Mouse (Mus musculus) bone marrow macrophage, adult 2 months (primary cell): ENCODE measurements around the gene Ttc6. TPM values are rescaled to one million over a fixed set of nuclear protein-coding genes. Genes with fewer than 3 reads are reported as not detected.

Experiments
- H3K27ac ChIP-seq: 2 replicates; pipeline ENCODE4 v1.5.1; 2012; ENCODE audit warnings: low read depth, low read length; ENCODE audit not compliant: insufficient read depth
- H3K4me1 ChIP-seq: 2 replicates; pipeline ENCODE4 v1.6.1; 2012; ENCODE audit warnings: low read length; ENCODE audit not compliant: control insufficient read depth, insufficient read depth
- H3K4me3 ChIP-seq: 2 replicates; pipeline ENCODE4 v1.5.1; 2012; ENCODE audit warnings: mild to moderate bottlenecking, low read length, moderate library complexity; ENCODE audit not compliant: insufficient read depth
- CTCF ChIP-seq: IDR thresholded peaks from 2 replicates; pipeline ENCODE4 v1.5.1; 2012; ENCODE audit warnings: low read depth, mild to moderate bottlenecking, low read length, moderate library complexity
- POLR2A ChIP-seq: IDR thresholded peaks from 2 replicates; pipeline ENCODE4 v1.6.1; 2012; ENCODE audit warnings: mild to moderate bottlenecking, low read depth, low read length, borderline replicate concordance
- polyA plus RNA-seq: library from polyadenylated mRNA; stranded (reverse); fragments of >200 nt; gene quantifications from 2 replicates; pipeline ENCODE4 v1.2.4, GENCODE M21; 2012; ENCODE audit not compliant: missing spikeins, insufficient read depth, insufficient read length

Ttc6 gene
- polyA plus RNA-seq, 1 experiment, result not detected

GRCm38 (mm10) chr12:57662986-57663674 is 99.2 kb downstream of the Ttc6 start:
- H3K4me3 ChIP-seq, result no peak overlapping the region
- no peak overlapping the region for H3K27ac ChIP-seq
- no peaks in the 10 kb centered on the region for H3K4me1 ChIP-seq
- TF ChIP-seq CTCF (no peak), POLR2A (no peak)

GRCm38 (mm10) chr12:57672414-57672813 is 108.5 kb downstream of the Ttc6 start:
- Histone ChIP-seq H3K4me3 (no peak overlapping the region), H3K4me1 (no peaks in the 10 kb centered on the region), H3K27ac (no peak overlapping the region)
- TF ChIP-seq POLR2A (no peak), CTCF (no peak)

GRCm38 (mm10) chr12:57684967-57685423 is 121.1 kb downstream of the Ttc6 start:
- H3K4me1 ChIP-seq, result no peaks in the 10 kb centered on the region
- TF ChIP-seq CTCF (no peak), POLR2A (no peak)
- H3K27ac ChIP-seq, result no peak overlapping the region
- no peak overlapping the region for H3K4me3 ChIP-seq

- Histone ChIP-seq H3K4me1 (no peaks in the 10 kb centered on the region), H3K27ac (no peak overlapping the region), H3K4me3 (no peak overlapping the region)
- TF ChIP-seq POLR2A (no peak), CTCF (no peak)
Observed at GRCm38 (mm10) chr12:57709966-57710365, 146.1 kb downstream of the Ttc6 start.

GRCm38 (mm10) chr12:57764720-57765119 is 200.8 kb downstream of the Ttc6 start:
- H3K4me3 ChIP-seq, result no peak overlapping the region
- TF ChIP-seq CTCF, result no peak
- no peak for TF ChIP-seq POLR2A
- no peaks in the 10 kb centered on the region for H3K4me1 ChIP-seq
- H3K27ac ChIP-seq, result no peak overlapping the region

- Histone ChIP-seq H3K4me3 (no peak overlapping the region), H3K4me1 (no peaks in the 10 kb centered on the region), H3K27ac (no peak overlapping the region)
- TF ChIP-seq CTCF (no peak), POLR2A (no peak)
Observed at GRCm38 (mm10) chr12:57776290-57776997, 212.5 kb downstream of the Ttc6 start.

- no peak overlapping the region for H3K27ac ChIP-seq
- TF ChIP-seq CTCF (no peak), POLR2A (no peak)
- no peak overlapping the region for H3K4me3 ChIP-seq
Observed at GRCm38 (mm10) chr12:57781926-57782325, 218.0 kb downstream of the Ttc6 start.

GRCm38 (mm10) chr12:57787471-57787870 is 223.6 kb downstream of the Ttc6 start:
- no peak overlapping the region for H3K27ac ChIP-seq
- H3K4me1 ChIP-seq, result no peaks in the 10 kb centered on the region
- no peak overlapping the region for H3K4me3 ChIP-seq
- peak; percentile 10; the same call in 1 of the 2 replicates for TF ChIP-seq CTCF
- TF ChIP-seq POLR2A, result no peak

More at GRCm38 (mm10) chr12:57781926-57782325, 218.0 kb downstream of the Ttc6 start:
- no peaks in the 10 kb centered on the region for H3K4me1 ChIP-seq

Other genes starting within 250 kb of the Ttc6 start
- gene Foxa1, start 17.2 kb upstream of the Ttc6 start, polyA plus RNA-seq, result not detected in 2 replicates